Mouse (Mus musculus) testis, adult 2 months (tissue): Measurements from ENCODE around the gene Dedd.

ENCODE experiments used
- CTCF ChIP-seq: fragments of 200-500 bp; IDR thresholded peaks from 2 replicates; pipeline ENCODE4 v1.5.1; 2012; ENCODE audit warnings: low read depth, mild to moderate bottlenecking, inconsistent platforms, low read length, moderate library complexity; ENCODE audit not compliant: control insufficient read depth, insufficient read depth, insufficient replicate concordance
- POLR2A ChIP-seq: fragments of 200-500 bp; IDR thresholded peaks from 2 replicates; pipeline ENCODE4 v1.6.1; 2012; ENCODE audit warnings: low read depth, mild to moderate bottlenecking, inconsistent platforms, low read length, moderate library complexity; ENCODE audit not compliant: control insufficient read depth

DNA sequence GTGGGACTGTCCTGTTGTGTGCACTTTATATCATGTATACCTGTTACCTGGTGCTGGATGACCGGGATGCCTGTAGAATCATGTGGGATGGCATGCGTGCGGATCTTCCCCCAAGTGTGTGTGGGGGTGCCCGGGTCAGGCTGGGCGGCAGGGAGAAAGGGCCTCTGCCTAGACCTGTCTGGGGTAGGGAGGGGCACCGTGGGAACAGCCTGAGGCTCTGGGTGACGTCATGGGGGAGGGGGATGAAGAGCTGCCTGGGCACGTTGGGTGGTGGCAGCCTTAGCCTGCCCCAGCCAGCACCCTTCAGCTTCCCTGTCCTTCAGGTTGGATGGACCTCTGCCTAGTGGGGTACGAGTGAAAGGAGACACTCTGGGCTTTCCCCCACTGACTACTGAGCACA lies 55.4 kb downstream of the Dedd start:
- TF ChIP-seq POLR2A, result no peak
- TF ChIP-seq CTCF, result no peak
